Mouse (Mus musculus): ENCODE data around the gene Rhbdf1. TPM values are rescaled to one million over a fixed set of nuclear protein-coding genes. Genes with fewer than 3 reads are reported as not detected.
A peak's percentile ranks its signal among the peaks of the same experiment; 100 is the strongest.

The Rhbdf1 gene
- polyA plus RNA-seq, 1 experiment from 2014 or later, result 6.2 TPM

DNA sequence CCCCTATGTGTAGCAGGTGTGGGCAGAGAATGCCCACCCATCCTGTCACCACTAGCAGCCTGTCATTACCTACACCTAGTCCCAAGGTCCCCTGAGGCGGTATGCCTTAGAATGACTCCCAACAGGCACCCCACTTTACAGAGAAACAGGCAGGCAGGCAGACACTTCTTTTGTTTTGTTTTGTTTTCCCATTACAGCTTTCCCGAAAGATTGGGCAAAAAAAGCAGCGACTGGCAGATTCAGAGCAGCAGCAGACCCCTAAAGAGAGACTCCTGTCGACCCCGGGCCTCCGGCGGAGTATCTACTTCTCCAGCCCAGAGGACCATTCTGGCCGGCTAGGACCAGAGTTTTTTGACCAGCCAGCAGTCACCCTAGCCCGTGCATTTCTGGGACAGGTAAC is 5.5 kb upstream of the Rhbdf1 start:
- peak overlapping the region; percentile 92 for H3K4me2 ChIP-seq
- H3K36me3 ChIP-seq, result peaks cover 46% of the 10 kb centered on the region
- ATAC-seq (ENCODE audit: low read depth), result no peak
- DNase-seq, result no peak
- peak overlapping the region; percentile 84 for H3K4me3 ChIP-seq (replicated peaks)
- H3K9ac ChIP-seq, result peak overlapping the region; percentile 95
- WGBS (ENCODE audit: insufficient replicate concordance), result 92% methylated on average over 9 of the region's 9 CpGs
- H3K9me3 ChIP-seq (replicated peaks), result no peaks in the 10 kb centered on the region
- H3K27me3 ChIP-seq, result peaks cover 33% of the 10 kb centered on the region
- H3K4me1 ChIP-seq (replicated peaks), result peaks cover 64% of the 10 kb centered on the region
- H3K27ac ChIP-seq, result peak overlapping the region; percentile 84

DNA sequence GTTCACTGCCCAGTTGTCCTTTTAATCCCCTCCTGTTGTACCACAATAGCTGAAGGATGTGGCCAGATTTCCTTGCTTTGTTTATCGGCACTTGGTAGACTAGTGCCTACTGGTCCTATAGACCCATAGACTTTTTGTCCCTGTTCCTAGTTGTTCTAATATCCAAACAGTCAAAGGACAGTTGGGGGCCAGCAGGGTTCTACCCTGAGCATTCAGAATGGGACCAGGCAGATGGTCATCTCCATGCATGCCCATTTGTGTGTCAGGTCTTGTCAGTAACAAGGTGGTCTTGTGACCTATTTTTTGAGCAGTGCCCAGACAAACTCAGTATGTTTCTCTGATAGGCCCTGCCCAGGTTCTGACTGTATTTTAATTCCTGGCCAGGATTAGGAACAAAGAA is 4.9 kb upstream of the Rhbdf1 start:
- Histone ChIP-seq H3K27ac (peak overlapping the region; percentile 84), H3K4me2 (peak overlapping the region; percentile 92), H3K4me3 (replicated peaks) (peak overlapping the region; percentile 84), H3K27me3 (peaks cover 38% of the 10 kb centered on the region), H3K9ac (peak overlapping the region; percentile 95), H3K4me1 (replicated peaks) (peaks cover 69% of the 10 kb centered on the region), H3K9me3 (replicated peaks) (no peaks in the 10 kb centered on the region), H3K36me3 (peaks cover 41% of the 10 kb centered on the region)
- WGBS (ENCODE audit: insufficient replicate concordance), result 22% methylated on average over 1 of the region's 1 CpGs
- ATAC-seq (ENCODE audit: low read depth) (no peak), DNase-seq (no peak)

DNA sequence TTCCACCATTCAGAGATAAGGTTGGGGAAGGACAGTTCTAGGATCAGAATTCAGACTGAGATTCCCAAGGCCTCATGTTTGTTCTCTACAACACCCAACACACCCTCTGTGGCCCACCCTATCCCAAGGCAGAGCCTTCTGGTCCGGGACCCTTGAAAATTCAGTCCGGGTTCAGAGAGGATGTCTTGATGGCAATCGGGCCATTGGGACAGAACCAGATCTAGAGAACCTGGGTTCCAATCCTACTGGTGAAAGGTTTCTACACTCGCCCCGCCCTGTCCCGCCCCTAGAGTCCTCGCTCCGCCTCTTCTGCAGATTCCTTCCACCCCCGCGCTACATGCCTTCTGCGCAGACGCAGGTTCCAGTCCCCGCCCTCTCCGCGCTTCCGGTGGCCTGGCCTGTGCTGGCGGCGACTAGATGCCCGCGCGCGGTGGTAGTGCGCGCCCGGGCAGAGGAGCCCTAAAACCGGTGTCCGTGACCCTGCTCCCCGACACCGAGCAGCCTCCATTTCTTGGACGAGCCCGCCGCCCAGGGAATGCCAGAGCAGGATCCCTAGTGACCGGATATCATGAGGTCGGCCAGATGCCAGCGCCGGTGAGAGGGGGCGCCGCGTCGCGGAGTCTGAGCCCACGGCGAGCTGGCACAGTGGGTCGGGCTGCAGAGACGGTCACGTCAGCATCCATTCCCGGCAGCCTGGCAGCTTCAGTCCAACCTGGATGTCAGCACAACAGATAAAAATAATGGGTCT is 4.2 kb upstream of the Rhbdf1 start, which contains the start of gene Mpg:
Gene Mpg, plus strand, starts transcription at position 382 of the 748 bp plus-strand sequence.
- peak within 1 kb of the TSS; percentile 92 for H3K4me2 ChIP-seq
- WGBS (ENCODE audit: insufficient replicate concordance), result 3% methylated on average over 47 of the region's 47 CpGs
- DNase-seq (peak; percentile 87), ATAC-seq (ENCODE audit: low read depth) (peak; percentile 90)
- peaks cover 76% of the 10 kb centered on the region for H3K4me1 ChIP-seq (replicated peaks)
- H3K4me3 ChIP-seq (replicated peaks), result peak within 1 kb of the TSS; percentile 84
- H3K27me3 ChIP-seq, result peaks cover 46% of the 10 kb centered on the region
- H3K9ac ChIP-seq, result peak within 1 kb of the TSS; percentile 95
- H3K36me3 ChIP-seq, result peaks cover 34% of the 10 kb centered on the region
- H3K27ac ChIP-seq, result peak within 1 kb of the TSS; percentile 84
- no peaks in the 10 kb centered on the region for H3K9me3 ChIP-seq (replicated peaks)

DNA sequence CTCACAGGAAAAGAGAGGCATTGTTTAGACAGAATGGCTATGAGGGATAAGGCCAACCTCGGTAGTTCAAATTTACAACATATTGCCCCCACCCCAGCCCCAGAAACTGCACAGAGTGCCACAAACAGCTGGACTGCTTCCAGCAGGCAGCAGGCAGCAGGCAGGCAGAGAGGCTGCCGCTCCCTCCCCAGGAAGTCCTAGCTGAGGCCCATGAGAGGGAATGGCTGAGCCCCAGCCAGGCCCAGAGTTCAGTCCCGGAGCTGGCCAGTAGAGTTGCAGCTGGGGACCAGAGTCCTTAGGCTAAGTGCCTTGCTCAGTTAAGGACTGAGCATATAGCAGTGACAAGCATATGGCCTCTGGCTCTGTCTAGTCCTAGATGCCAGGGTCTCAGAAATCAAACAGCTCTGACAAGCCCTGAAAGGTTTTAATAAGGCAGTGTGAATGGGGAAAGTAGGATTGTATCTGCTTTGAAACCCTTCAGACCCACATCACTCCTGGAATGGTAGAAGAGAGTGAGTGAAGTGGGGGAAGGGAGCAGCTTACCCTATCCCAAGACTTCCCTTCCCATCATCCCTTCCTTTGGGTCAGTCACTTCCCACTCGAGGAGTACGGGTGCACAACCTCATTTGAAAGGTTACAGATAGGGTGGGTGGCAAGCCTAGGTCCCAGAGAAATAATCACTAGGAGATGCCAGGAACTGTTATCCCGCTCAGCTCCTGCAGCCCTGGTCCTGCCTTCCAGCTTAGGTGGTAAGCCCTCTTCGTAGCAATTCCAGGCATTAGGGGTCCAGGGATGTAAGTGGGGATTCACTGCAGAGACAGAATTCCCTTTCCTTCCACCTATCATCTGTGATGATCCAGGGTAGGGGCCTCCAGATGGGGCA is 3.4 kb upstream of the Rhbdf1 start:
- H3K9me3 ChIP-seq (replicated peaks), result no peaks in the 10 kb centered on the region
- no peak for DNase-seq
- no peak for ATAC-seq (ENCODE audit: low read depth)
- peak overlapping the region; percentile 92 for H3K4me2 ChIP-seq
- WGBS (ENCODE audit: insufficient replicate concordance), result 47% methylated on average over 7 of the region's 7 CpGs
- peaks cover 26% of the 10 kb centered on the region for H3K36me3 ChIP-seq
- H3K4me1 ChIP-seq (replicated peaks), result peaks cover 78% of the 10 kb centered on the region
- peaks cover 54% of the 10 kb centered on the region for H3K27me3 ChIP-seq
- peak overlapping the region; percentile 44 for H3K27ac ChIP-seq
- H3K9ac ChIP-seq, result 0 out of 2 replicates have a peak overlapping the region, but pooled peaks have one; percentile 17
- H3K4me3 ChIP-seq (replicated peaks), result peak overlapping the region; percentile 84

DNA sequence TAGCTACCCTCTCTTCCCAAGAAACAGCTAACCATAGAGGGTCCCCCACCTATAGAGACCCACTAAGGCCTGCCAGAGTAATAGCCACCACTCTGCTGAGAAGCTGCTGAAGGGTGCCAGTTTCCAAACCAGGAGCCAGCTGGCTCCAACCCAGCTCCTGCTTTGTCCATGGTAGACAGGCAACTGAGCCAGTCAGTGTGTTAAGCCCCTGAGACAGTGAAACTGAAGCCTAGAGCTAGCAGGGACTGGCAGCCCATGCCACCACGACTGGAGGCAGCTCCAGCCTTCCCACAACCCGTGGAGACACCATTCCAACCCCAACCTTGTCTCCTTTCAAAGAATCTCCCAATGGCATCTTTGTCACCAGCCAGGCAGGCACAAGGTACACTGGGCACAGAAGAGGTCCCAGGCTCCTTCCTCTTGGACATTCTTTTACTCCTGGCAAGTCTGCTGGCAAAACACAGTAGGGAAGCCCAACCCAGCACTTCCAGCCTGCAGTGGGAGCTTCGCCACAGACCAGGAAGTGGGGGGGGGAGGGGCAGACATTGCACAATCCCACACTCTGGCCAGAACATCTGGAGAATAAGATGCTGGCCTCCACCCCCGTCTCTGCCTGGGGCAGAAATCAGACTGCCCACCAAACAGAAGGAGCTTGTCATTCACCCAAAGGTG is 2.5 kb upstream of the Rhbdf1 start:
- no peak for ATAC-seq (ENCODE audit: low read depth)
- no peak overlapping the region for H3K4me2 ChIP-seq

DNA sequence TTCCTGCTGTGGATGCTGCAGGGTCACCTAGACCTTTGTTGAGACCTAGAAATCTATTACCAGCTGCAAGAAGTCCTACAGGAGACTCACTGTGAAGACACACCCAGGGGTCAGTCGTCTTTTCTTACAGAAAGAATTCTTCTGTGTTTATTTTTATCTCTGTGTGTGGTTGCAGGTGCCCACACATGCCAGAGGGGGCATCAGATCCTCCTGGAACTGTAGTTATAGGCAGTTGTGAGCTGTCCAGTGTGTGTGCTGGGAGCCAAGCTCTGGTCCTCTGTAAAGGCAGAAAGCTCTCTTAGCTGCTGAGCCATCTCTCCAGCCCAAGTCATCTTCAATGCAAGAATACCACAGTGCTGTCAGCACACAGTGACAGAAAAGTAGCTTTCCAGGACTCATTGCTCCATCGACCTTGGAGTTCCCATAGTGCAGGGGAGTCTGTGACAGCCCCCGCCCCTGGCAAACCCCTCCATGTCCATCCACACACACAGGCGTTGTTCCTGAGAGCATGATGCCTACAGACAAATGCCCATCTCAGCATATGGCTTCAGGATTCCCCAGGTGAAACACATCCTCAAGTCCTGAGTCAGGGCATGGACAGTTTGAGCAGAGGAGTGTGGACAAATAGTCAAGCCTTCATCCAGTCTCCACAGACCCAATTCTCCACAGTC is 1.3 kb upstream of the Rhbdf1 start:
- Histone ChIP-seq H3K9me3 (replicated peaks) (no peaks in the 10 kb centered on the region), H3K4me1 (replicated peaks) (peaks cover 83% of the 10 kb centered on the region), H3K4me2 (no peak overlapping the region), H3K36me3 (peaks cover 6% of the 10 kb centered on the region), H3K27ac (no peak overlapping the region), H3K9ac (no peak overlapping the region), H3K27me3 (peaks cover 74% of the 10 kb centered on the region), H3K4me3 (replicated peaks) (no peak overlapping the region)
- DNase-seq (no peak), ATAC-seq (ENCODE audit: low read depth) (no peak)
- WGBS (ENCODE audit: insufficient replicate concordance), result 50% methylated on average over 4 of the region's 4 CpGs

More for the DNA sequence above, 2.5 kb upstream of the Rhbdf1 start:
- Histone ChIP-seq H3K27me3 (peaks cover 63% of the 10 kb centered on the region), H3K36me3 (peaks cover 17% of the 10 kb centered on the region), H3K4me3 (replicated peaks) (no peak overlapping the region), H3K9ac (no peak overlapping the region), H3K27ac (peak overlapping the region; percentile 44), H3K4me1 (replicated peaks) (peaks cover 81% of the 10 kb centered on the region), H3K9me3 (replicated peaks) (no peaks in the 10 kb centered on the region)
- WGBS (ENCODE audit: insufficient replicate concordance), result 12% methylated on average over 4 of the region's 4 CpGs
- no peak for DNase-seq

DNA sequence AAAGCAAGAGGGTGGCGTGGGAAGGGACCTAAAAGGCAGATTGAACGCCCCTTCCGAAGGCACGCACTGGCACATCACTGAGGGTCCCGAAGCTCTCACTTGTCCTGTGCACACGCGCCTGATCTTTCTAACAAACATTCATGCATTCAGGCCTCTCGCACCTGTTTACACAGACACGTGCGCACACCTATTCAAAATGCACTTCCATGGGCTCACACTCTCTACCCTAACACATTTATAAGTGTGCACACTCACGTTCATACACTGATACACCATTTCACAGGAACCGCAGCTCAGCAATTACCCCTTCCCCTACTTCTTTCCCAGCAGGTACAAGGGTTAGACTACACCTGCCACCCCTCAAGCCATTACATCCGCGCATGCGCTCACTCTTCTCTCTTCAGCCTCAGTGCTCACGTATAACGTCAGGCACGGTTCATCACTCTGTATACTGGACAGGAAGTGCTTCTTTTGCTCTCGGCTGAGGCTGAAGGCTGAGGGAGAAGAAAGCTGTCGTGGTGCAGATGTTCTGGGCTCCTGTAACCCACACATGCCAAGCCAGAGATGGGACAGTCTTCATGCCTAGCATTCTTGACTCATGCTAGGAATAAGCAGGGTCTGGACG is 582 bp upstream of the Rhbdf1 start:
- ATAC-seq (ENCODE audit: low read depth) (no peak), DNase-seq (no peak)
- Histone ChIP-seq H3K36me3 (no peaks in the 10 kb centered on the region), H3K27me3 (peaks cover 82% of the 10 kb centered on the region), H3K27ac (no peak overlapping the region), H3K4me2 (peak overlapping the region; percentile 76), H3K4me1 (replicated peaks) (peaks cover 82% of the 10 kb centered on the region), H3K9ac (peak overlapping the region; percentile 73), H3K9me3 (replicated peaks) (no peaks in the 10 kb centered on the region), H3K4me3 (replicated peaks) (peak overlapping the region; percentile 65)
- 11% methylated on average over 21 of the region's 21 CpGs for WGBS (ENCODE audit: insufficient replicate concordance)

DNA sequence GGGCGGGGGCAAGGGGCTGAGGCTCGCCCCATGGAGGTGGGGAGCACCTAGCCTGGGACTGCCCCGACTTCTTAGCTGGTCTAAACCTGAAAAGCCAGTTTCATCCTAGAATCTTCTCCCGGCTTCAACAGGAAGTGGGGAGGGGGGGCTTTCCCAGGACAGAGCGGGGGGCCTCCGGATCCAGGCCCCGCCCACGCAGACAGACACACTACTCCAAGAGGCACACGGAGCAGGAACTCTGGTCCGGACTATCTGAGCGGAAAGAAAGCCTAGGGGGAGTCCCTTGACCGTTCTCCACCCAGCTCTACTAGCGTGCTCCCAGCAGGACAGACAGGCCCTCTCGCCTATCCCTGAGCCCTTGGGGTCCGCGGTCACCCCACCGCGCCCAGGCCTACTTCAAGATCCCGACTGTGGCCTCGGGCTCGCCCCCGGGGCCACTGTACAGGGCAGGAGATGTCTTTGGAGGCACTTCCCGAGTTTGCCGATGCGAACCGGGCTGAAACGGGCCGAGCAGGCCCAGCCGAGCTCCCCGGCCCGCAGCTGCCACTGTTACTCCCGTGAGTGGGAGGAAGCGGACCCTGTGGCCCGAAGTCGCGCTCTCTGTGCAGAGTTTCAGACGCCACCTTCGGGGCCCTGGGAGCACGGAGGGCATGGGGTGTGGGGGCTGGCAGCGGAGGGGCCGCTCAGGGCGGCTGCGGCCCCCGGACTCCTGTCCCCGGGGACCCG is 712 bp downstream of the Rhbdf1 start:
- peak; percentile 21 for ATAC-seq (ENCODE audit: low read depth)

DNA sequence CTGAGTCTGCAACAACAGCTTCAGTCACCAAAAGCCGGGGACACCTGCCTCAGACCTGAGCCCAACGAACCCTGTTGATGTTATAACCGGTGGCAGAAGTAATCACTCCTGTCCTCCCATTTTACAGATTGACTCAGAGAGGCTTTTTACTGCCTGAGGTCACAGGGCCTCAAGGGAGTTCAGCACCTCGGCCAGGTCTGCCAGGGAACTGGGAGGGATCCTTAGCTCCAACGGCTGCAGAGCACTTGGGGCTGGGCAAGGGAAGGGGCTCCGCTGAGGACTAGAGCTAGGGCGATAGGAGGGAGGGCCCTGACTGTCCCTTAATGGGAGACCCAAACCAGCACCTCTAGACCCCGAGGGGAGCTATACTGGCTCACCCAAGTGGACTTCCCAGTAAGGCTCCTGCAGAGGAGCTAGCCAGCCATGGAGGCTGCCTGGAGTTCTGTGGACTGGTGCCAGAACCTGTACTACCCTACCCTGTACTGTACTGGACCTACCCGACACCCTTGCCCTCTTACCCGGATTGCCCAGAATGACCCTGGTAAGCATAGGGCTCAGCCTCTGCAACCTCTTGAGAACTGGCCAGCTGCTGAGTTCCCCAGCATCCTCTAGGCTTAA is 1.4 kb downstream of the Rhbdf1 start:
- peak overlapping the region; percentile 65 for H3K4me3 ChIP-seq (replicated peaks)
- H3K36me3 ChIP-seq, result no peaks in the 10 kb centered on the region
- ATAC-seq (ENCODE audit: low read depth), result peak; percentile 14
- H3K9ac ChIP-seq, result peak overlapping the region; percentile 73
- H3K9me3 ChIP-seq (replicated peaks), result no peaks in the 10 kb centered on the region
- WGBS (ENCODE audit: insufficient replicate concordance), result 36% methylated on average over 10 of the region's 10 CpGs
- peaks cover 82% of the 10 kb centered on the region for H3K27me3 ChIP-seq
- peak overlapping the region; percentile 34; the same call in 1 of the 2 replicates for H3K27ac ChIP-seq
- no peak for DNase-seq
- H3K4me1 ChIP-seq (replicated peaks), result peaks cover 78% of the 10 kb centered on the region
- peak overlapping the region; percentile 76 for H3K4me2 ChIP-seq

More for the DNA sequence above, 712 bp downstream of the Rhbdf1 start:
- H3K27me3 ChIP-seq, result peaks cover 83% of the 10 kb centered on the region
- under 1% methylated on average over 46 of the region's 46 CpGs for WGBS (ENCODE audit: insufficient replicate concordance)
- H3K36me3 ChIP-seq, result no peaks in the 10 kb centered on the region
- no peaks in the 10 kb centered on the region for H3K9me3 ChIP-seq (replicated peaks)
- H3K4me1 ChIP-seq (replicated peaks), result peaks cover 83% of the 10 kb centered on the region
- peak overlapping the region; percentile 76 for H3K4me2 ChIP-seq
- no peak for DNase-seq
- peak overlapping the region; percentile 34 for H3K27ac ChIP-seq
- H3K4me3 ChIP-seq (replicated peaks), result peak overlapping the region; percentile 65
- H3K9ac ChIP-seq, result peak overlapping the region; percentile 73

All from liver, embryonic 13.5 days (tissue).